Mouse (Mus musculus): ENCODE measurements at regions not wholly inside any gene's neighbourhood (a gene's known extent, or its start where the extent isn't known, plus 50 kb on each side); places are given as distances from the start of the nearest gene placed in this dataset.
"Not testable (repeated sequence)": the region's sequence is repeated elsewhere in the genome, so short reads cannot be mapped to it uniquely, and the experiment has no call there.

GRCm38 (mm10) chr1:47646681-47647080, 754.0 kb upstream of the Slc39a10 start:
- DNase-seq (ENCODE audit: low spot score) (no peak), ATAC-seq (ENCODE audit: low FRiP score, low TSS enrichment) (no peak)
- Histone ChIP-seq H3K9me3 (ENCODE audit: control insufficient read depth, low read length) (no peaks in the 10 kb centered on the region), H3K4me2 (replicated peaks; ENCODE audit: low read depth) (no peak overlapping the region), H3K4me1 (replicated peaks; ENCODE audit: control insufficient read depth, insufficient read depth) (no peaks in the 10 kb centered on the region), H3K36me3 (ENCODE audit: control insufficient read depth, insufficient read depth, low read length) (no peaks in the 10 kb centered on the region), H3K27ac (replicated peaks) (no peak overlapping the region), H3K4me3 (ENCODE audit: low read depth, low read length) (no peak overlapping the region), H3K27me3 (ENCODE audit: control insufficient read depth, insufficient read depth, low read length) (no peaks in the 10 kb centered on the region), H3K9ac (ENCODE audit: low read length) (no peak overlapping the region)
- WGBS = 66% methylated on average over 4 of the region's 4 CpGs
- TF ChIP-seq CTCF (IDR thresholded peaks at IDR 0.05; ENCODE audit: low read depth) (no peak), EP300 (optimal IDR thresholded peaks at IDR 0.05) (no peak)

GRCm38 (mm10) chr1:47606597-47606996, 713.9 kb upstream of the Slc39a10 start:
- H3K9me3 ChIP-seq (ENCODE audit: control insufficient read depth, low read length) = no peaks in the 10 kb centered on the region
- TF ChIP-seq EP300 (optimal IDR thresholded peaks at IDR 0.05) = no peak
- TF ChIP-seq CTCF (IDR thresholded peaks at IDR 0.05; ENCODE audit: low read depth) = no peak
- H3K4me1 ChIP-seq (replicated peaks; ENCODE audit: control insufficient read depth, insufficient read depth) = no peaks in the 10 kb centered on the region
- H3K36me3 ChIP-seq (ENCODE audit: control insufficient read depth, insufficient read depth, low read length) = no peaks in the 10 kb centered on the region
- H3K4me2 ChIP-seq (replicated peaks; ENCODE audit: low read depth) = no peak overlapping the region
- no peak overlapping the region for H3K9ac ChIP-seq (ENCODE audit: low read length)
- no peak overlapping the region for H3K4me3 ChIP-seq (ENCODE audit: low read depth, low read length)
- no peak overlapping the region for H3K27ac ChIP-seq (replicated peaks)
- ATAC-seq (ENCODE audit: low FRiP score, low TSS enrichment) (no peak), DNase-seq (ENCODE audit: low spot score) (no peak)
- 60% methylated on average over 4 of the region's 4 CpGs for WGBS
- no peaks in the 10 kb centered on the region for H3K27me3 ChIP-seq (ENCODE audit: control insufficient read depth, insufficient read depth, low read length)

GRCm38 (mm10) chr1:47603989-47604360, 711.3 kb upstream of the Slc39a10 start:
- no peak overlapping the region for H3K4me2 ChIP-seq (replicated peaks; ENCODE audit: low read depth)
- H3K4me1 ChIP-seq (replicated peaks; ENCODE audit: control insufficient read depth, insufficient read depth) = no peaks in the 10 kb centered on the region
- ATAC-seq (ENCODE audit: low FRiP score, low TSS enrichment) = no peak
- no peak for TF ChIP-seq CTCF (IDR thresholded peaks at IDR 0.05; ENCODE audit: low read depth)
- TF ChIP-seq EP300 (optimal IDR thresholded peaks at IDR 0.05) = no peak
- H3K9ac ChIP-seq (ENCODE audit: low read length) = no peak overlapping the region
- H3K36me3 ChIP-seq (ENCODE audit: control insufficient read depth, insufficient read depth, low read length) = no peaks in the 10 kb centered on the region
- H3K4me3 ChIP-seq (ENCODE audit: low read depth, low read length) = no peak overlapping the region
- WGBS = 73% methylated on average over 2 of the region's 2 CpGs
- H3K27ac ChIP-seq (replicated peaks) = no peak overlapping the region
- no peaks in the 10 kb centered on the region for H3K9me3 ChIP-seq (ENCODE audit: control insufficient read depth, low read length)
- no peaks in the 10 kb centered on the region for H3K27me3 ChIP-seq (ENCODE audit: control insufficient read depth, insufficient read depth, low read length)
- no peak for DNase-seq (ENCODE audit: low spot score)

GRCm38 (mm10) chr1:47603294-47603988, 710.8 kb upstream of the Slc39a10 start:
- no peak overlapping the region for H3K4me3 ChIP-seq (ENCODE audit: low read depth, low read length)
- H3K4me1 ChIP-seq (replicated peaks; ENCODE audit: control insufficient read depth, insufficient read depth) = no peaks in the 10 kb centered on the region
- WGBS = 20% methylated on average over 3 of the region's 3 CpGs
- H3K4me2 ChIP-seq (replicated peaks; ENCODE audit: low read depth) = no peak overlapping the region
- H3K27me3 ChIP-seq (ENCODE audit: control insufficient read depth, insufficient read depth, low read length) = no peaks in the 10 kb centered on the region
- H3K36me3 ChIP-seq (ENCODE audit: control insufficient read depth, insufficient read depth, low read length) = no peaks in the 10 kb centered on the region
- no peak overlapping the region for H3K27ac ChIP-seq (replicated peaks)
- DNase-seq (ENCODE audit: low spot score) (no peak), ATAC-seq (ENCODE audit: low FRiP score, low TSS enrichment) (no peak)
- no peak for TF ChIP-seq CTCF (IDR thresholded peaks at IDR 0.05; ENCODE audit: low read depth)
- TF ChIP-seq EP300 (optimal IDR thresholded peaks at IDR 0.05) = no peak
- H3K9me3 ChIP-seq (ENCODE audit: control insufficient read depth, low read length) = no peaks in the 10 kb centered on the region
- no peak overlapping the region for H3K9ac ChIP-seq (ENCODE audit: low read length)

- WGBS = 86% methylated on average over 1 of the region's 4 CpGs
These were observed 701.0 kb upstream of the Slc39a10 start for GRCm38 (mm10) chr1:47593641-47594040.

GRCm38 (mm10) chr1:47545606-47546005, 653.0 kb upstream of the Slc39a10 start:
- TF ChIP-seq EP300 (optimal IDR thresholded peaks at IDR 0.05) = no peak
- TF ChIP-seq CTCF (IDR thresholded peaks at IDR 0.05; ENCODE audit: low read depth) = no peak
- H3K4me2 ChIP-seq (replicated peaks; ENCODE audit: low read depth) = no peak overlapping the region
- no peaks in the 10 kb centered on the region for H3K36me3 ChIP-seq (ENCODE audit: control insufficient read depth, insufficient read depth, low read length)
- H3K9me3 ChIP-seq (ENCODE audit: control insufficient read depth, low read length) = no peaks in the 10 kb centered on the region
- 52% methylated on average over 1 of the region's 1 CpGs for WGBS
- no peaks in the 10 kb centered on the region for H3K4me1 ChIP-seq (replicated peaks; ENCODE audit: control insufficient read depth, insufficient read depth)
- ATAC-seq (ENCODE audit: low FRiP score, low TSS enrichment) (no peak), DNase-seq (ENCODE audit: low spot score) (no peak)
- H3K9ac ChIP-seq (ENCODE audit: low read length) = no peak overlapping the region
- H3K4me3 ChIP-seq (ENCODE audit: low read depth, low read length) = no peak overlapping the region
- H3K27ac ChIP-seq (replicated peaks) = no peak overlapping the region
- no peaks in the 10 kb centered on the region for H3K27me3 ChIP-seq (ENCODE audit: control insufficient read depth, insufficient read depth, low read length)

More at GRCm38 (mm10) chr1:47593641-47594040, 701.0 kb upstream of the Slc39a10 start:
- H3K27ac ChIP-seq (replicated peaks); H3K9ac ChIP-seq (ENCODE audit: low read length); H3K4me2 ChIP-seq (replicated peaks; ENCODE audit: low read depth); H3K4me1 ChIP-seq (replicated peaks; ENCODE audit: control insufficient read depth, insufficient read depth); H3K9me3 ChIP-seq (ENCODE audit: control insufficient read depth, low read length); ATAC-seq (ENCODE audit: low FRiP score, low TSS enrichment); H3K27me3 ChIP-seq (ENCODE audit: control insufficient read depth, insufficient read depth, low read length); H3K36me3 ChIP-seq (ENCODE audit: control insufficient read depth, insufficient read depth, low read length); H3K4me3 ChIP-seq (ENCODE audit: low read depth, low read length); DNase-seq (ENCODE audit: low spot score): not testable (repeated sequence)
